Mouse (Mus musculus): ENCODE results near the gene Chsy1. TPM values are rescaled to one million over a fixed set of nuclear protein-coding genes. Genes with fewer than 3 reads are reported as not detected.

The Chsy1 gene
- polyA plus RNA-seq, 1 experiment from 2014 or later: 22.5 TPM

DNA sequence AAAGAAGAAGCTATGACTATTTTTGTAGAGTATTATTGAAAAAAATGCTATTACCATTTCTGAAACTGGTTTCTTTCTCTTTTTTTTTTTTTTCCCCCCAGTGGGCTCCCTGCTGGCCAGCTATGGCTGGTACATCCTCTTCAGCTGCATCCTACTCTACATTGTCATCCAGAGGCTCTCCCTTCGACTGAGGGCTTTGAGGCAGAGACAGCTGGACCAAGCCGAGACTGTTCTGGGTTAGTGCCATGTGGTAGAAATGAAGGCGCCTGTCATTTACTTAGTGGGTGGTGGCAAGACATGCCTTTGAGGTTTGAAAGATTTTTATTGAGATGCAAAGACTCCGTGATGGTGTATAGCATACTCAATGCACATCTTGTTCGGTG, 29.1 kb upstream of the Chsy1 start:
- peak; percentile 40 for TF ChIP-seq CTCF (IDR thresholded peaks at IDR 0.05)
- TF ChIP-seq EP300 (IDR thresholded peaks at IDR 0.05): no peak

DNA sequence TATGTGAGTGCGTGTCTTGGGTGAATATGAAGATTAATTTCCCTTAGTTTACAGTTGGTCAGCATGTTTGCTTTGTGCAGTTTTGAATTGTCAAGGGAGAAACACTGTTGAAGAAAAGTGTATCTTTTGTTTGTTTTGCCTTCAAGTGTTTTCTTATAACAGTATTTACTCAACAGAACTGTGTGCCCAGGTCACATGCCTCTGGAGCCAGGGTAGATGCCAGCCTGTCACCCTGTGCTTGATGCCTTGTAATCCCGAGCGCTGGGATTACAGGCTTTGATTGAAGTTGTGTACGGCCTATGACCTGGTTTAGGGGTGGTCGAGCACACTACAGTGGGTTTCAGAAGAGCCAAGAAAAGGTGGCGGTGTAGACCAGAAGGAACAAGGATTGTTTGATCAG, 25.6 kb upstream of the Chsy1 start:
- no peak overlapping the region for H3K4me3 ChIP-seq (ENCODE audit: low read depth, low read length)
- 72% methylated on average over 6 of the region's 6 CpGs for WGBS
- TF ChIP-seq EP300 (IDR thresholded peaks at IDR 0.05) (no peak), CTCF (IDR thresholded peaks at IDR 0.05) (no peak)
- no peak overlapping the region for H3K9ac ChIP-seq (replicated peaks; ENCODE audit: low read depth)
- H3K4me1 ChIP-seq (ENCODE audit: insufficient read depth, low read depth, low read length): peaks cover 6% of the 10 kb centered on the region
- peaks cover 47% of the 10 kb centered on the region; the same call in 1 of the 2 replicates for H3K36me3 ChIP-seq (ENCODE audit: insufficient read depth, low read length)
- no peak for ATAC-seq
- no peak overlapping the region for H3K27ac ChIP-seq (ENCODE audit: low read length)
- no peak overlapping the region for H3K4me2 ChIP-seq (replicated peaks; ENCODE audit: low read depth, low read length)
- no peaks in the 10 kb centered on the region for H3K27me3 ChIP-seq (replicated peaks; ENCODE audit: insufficient read depth, low read length)
- H3K9me3 ChIP-seq (ENCODE audit: low read length): no peaks in the 10 kb centered on the region
- peak; percentile 27 for DNase-seq (ENCODE audit: low spot score)

More for the DNA sequence above, 29.1 kb upstream of the Chsy1 start:
- Histone ChIP-seq H3K4me1 (ENCODE audit: insufficient read depth, low read depth, low read length) (peaks cover 7% of the 10 kb centered on the region), H3K9me3 (ENCODE audit: low read length) (no peaks in the 10 kb centered on the region), H3K4me3 (ENCODE audit: low read depth, low read length) (peak overlapping the region; percentile 68), H3K27me3 (replicated peaks; ENCODE audit: insufficient read depth, low read length) (no peaks in the 10 kb centered on the region), H3K4me2 (replicated peaks; ENCODE audit: low read depth, low read length) (peak overlapping the region; percentile 88), H3K27ac (ENCODE audit: low read length) (peak overlapping the region; percentile 82), H3K36me3 (ENCODE audit: insufficient read depth, low read length) (peaks cover 25% of the 10 kb centered on the region), H3K9ac (replicated peaks; ENCODE audit: low read depth) (peak overlapping the region; percentile 67)
- peak; percentile 43 for DNase-seq (ENCODE audit: low spot score)
- no peak for ATAC-seq
- WGBS: 33% methylated on average over 5 of the region's 5 CpGs

DNA sequence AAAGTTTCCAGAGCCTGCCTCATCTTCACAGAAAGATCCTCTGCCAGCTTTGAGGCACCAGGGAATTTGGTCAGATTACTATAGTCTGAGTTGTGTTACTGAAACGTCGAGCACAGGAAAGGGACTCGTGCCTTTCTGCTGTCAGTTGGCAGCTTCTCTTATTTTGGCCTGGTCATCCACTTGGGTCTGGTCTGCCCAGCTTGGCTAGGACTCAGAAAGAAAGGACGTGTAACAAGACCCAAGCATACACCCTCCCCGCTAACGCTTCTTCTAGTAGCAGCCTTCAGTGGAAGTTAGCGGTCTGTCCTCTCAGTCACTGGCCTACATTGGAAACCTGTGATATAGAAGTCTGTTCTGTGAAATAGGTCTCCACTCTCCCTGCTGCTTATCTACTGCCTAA, 24.8 kb upstream of the Chsy1 start:
- H3K4me2 ChIP-seq (replicated peaks; ENCODE audit: low read depth, low read length): no peak overlapping the region
- no peak overlapping the region for H3K27ac ChIP-seq (ENCODE audit: low read length)
- DNase-seq (ENCODE audit: low spot score): no peak
- no peak for ATAC-seq
- peaks cover 3% of the 10 kb centered on the region; the same call in 1 of the 2 replicates for H3K4me1 ChIP-seq (ENCODE audit: insufficient read depth, low read depth, low read length)
- H3K9me3 ChIP-seq (ENCODE audit: low read length): no peaks in the 10 kb centered on the region
- H3K4me3 ChIP-seq (ENCODE audit: low read depth, low read length): no peak overlapping the region
- 64% methylated on average over 7 of the region's 7 CpGs for WGBS
- H3K9ac ChIP-seq (replicated peaks; ENCODE audit: low read depth): no peak overlapping the region
- peaks cover 50% of the 10 kb centered on the region; the same call in 1 of the 2 replicates for H3K36me3 ChIP-seq (ENCODE audit: insufficient read depth, low read length)
- no peak for TF ChIP-seq EP300 (IDR thresholded peaks at IDR 0.05)
- no peak for TF ChIP-seq CTCF (IDR thresholded peaks at IDR 0.05)
- H3K27me3 ChIP-seq (replicated peaks; ENCODE audit: insufficient read depth, low read length): no peaks in the 10 kb centered on the region

DNA sequence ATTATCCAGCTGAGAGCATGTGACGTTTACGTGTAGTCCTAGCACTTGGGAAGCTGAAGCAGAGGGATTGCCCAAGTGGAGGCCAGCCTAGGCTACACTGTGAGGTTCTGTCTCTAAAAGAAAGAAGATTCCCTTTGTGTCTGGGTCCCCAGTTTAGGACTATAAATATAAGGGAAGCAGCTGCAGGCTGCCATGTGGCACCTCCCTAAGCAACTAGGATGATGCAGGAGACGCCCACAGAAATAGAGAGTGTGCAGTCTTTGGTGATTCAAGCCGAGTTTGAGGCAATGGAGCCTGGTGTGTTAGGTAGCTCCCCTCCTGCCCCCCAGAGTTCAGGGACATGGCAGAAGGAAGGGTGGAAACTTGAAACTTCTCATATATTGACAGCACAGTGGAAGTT, 21.7 kb upstream of the Chsy1 start:
- Histone ChIP-seq H3K27ac (ENCODE audit: low read length) (no peak overlapping the region), H3K4me3 (ENCODE audit: low read depth, low read length) (no peak overlapping the region), H3K4me2 (replicated peaks; ENCODE audit: low read depth, low read length) (no peak overlapping the region), H3K9ac (replicated peaks; ENCODE audit: low read depth) (no peak overlapping the region), H3K4me1 (ENCODE audit: insufficient read depth, low read depth, low read length) (no peaks in the 10 kb centered on the region), H3K27me3 (replicated peaks; ENCODE audit: insufficient read depth, low read length) (no peaks in the 10 kb centered on the region), H3K9me3 (ENCODE audit: low read length) (no peaks in the 10 kb centered on the region), H3K36me3 (ENCODE audit: insufficient read depth, low read length) (peaks cover 66% of the 10 kb centered on the region)
- ATAC-seq (no peak), DNase-seq (ENCODE audit: low spot score) (no peak)
- TF ChIP-seq EP300 (IDR thresholded peaks at IDR 0.05) (no peak), CTCF (IDR thresholded peaks at IDR 0.05) (no peak)
- 83% methylated on average over 4 of the region's 4 CpGs for WGBS

DNA sequence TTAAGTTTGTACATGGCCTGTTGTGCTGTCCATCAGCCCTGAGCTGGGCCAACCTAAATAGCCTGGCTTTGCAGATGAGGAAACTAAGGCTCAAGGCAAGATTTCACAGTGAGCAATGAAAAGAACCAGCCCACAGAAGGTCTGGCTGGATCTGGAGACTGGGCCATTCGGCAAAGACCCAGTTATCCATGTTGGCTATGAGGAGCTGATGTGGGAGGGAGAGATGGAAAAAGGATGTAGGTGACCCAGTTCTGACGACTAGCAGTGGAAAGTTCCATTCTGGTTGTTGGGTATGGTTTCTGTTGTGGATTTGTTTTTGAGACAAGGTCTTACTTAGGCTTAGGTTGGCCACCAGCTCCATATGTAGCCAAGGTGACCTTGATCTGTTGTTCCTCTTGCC, 21.2 kb upstream of the Chsy1 start:
- Histone ChIP-seq H3K9me3 (ENCODE audit: low read length) (no peaks in the 10 kb centered on the region), H3K9ac (replicated peaks; ENCODE audit: low read depth) (no peak overlapping the region), H3K4me1 (ENCODE audit: insufficient read depth, low read depth, low read length) (no peaks in the 10 kb centered on the region), H3K36me3 (ENCODE audit: insufficient read depth, low read length) (peaks cover 66% of the 10 kb centered on the region), H3K27ac (ENCODE audit: low read length) (no peak overlapping the region), H3K4me3 (ENCODE audit: low read depth, low read length) (no peak overlapping the region), H3K4me2 (replicated peaks; ENCODE audit: low read depth, low read length) (no peak overlapping the region), H3K27me3 (replicated peaks; ENCODE audit: insufficient read depth, low read length) (no peaks in the 10 kb centered on the region)
- no peak for DNase-seq (ENCODE audit: low spot score)
- no peak for TF ChIP-seq EP300 (IDR thresholded peaks at IDR 0.05)
- TF ChIP-seq CTCF (IDR thresholded peaks at IDR 0.05): no peak
- no peak for ATAC-seq
- 91% methylated on average over 2 of the region's 2 CpGs for WGBS

DNA sequence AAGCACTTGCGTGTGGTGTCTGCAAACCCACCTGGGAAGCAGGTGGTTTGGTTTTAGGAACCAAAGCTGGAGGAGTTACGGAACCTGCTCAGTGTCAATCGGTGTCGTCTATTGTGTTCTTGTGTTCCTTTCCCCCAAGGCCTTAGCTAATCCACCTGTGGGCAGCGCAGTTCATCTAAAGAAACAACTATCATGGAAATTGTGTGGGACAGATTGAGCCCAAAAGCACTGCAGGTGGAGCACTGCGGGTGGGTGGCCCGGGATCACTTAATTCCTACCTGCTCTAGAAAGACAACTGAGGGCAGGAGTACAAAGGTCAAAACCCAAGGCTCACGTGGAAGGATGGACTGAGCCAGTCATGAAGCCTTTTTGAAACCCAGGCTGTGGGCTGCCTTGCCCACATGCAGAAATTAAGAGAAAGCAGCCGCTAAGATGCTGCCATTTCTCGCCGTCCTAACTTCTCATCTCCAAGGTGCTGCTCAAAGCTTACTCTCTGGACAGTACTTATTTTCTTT, 18.6 kb upstream of the Chsy1 start:
- Histone ChIP-seq H3K27ac (ENCODE audit: low read length) (no peak overlapping the region), H3K4me1 (ENCODE audit: insufficient read depth, low read depth, low read length) (no peaks in the 10 kb centered on the region), H3K36me3 (ENCODE audit: insufficient read depth, low read length) (peaks cover 41% of the 10 kb centered on the region), H3K27me3 (replicated peaks; ENCODE audit: insufficient read depth, low read length) (no peaks in the 10 kb centered on the region), H3K4me2 (replicated peaks; ENCODE audit: low read depth, low read length) (no peak overlapping the region), H3K9me3 (ENCODE audit: low read length) (no peaks in the 10 kb centered on the region), H3K9ac (replicated peaks; ENCODE audit: low read depth) (no peak overlapping the region), H3K4me3 (ENCODE audit: low read depth, low read length) (no peak overlapping the region)
- no peak for TF ChIP-seq CTCF (IDR thresholded peaks at IDR 0.05)
- TF ChIP-seq EP300 (IDR thresholded peaks at IDR 0.05): no peak
- DNase-seq (ENCODE audit: low spot score) (no peak), ATAC-seq (no peak)
- 90% methylated on average over 11 of the region's 11 CpGs for WGBS

DNA sequence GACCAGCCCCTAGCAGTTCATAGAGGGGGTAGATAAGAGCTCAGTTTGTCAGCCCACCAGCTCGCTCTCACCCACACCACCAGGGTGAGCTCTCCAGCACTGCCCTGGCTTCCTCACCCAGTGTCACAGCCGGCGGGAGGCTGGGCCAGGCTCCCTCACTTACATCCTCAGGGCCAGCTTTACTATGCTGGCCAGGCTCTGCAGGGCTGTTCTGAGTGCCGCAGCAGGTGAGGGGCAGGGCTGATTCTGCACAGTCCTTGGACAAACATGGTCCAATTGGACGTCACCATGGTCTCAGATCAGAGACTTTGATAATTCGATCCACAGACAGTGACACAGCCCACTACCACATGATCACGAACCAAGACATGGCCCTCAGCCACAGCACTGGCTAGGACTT, 17.8 kb upstream of the Chsy1 start:
- TF ChIP-seq CTCF (IDR thresholded peaks at IDR 0.05): no peak
- no peak for TF ChIP-seq EP300 (IDR thresholded peaks at IDR 0.05)
- no peak for DNase-seq (ENCODE audit: low spot score)
- Histone ChIP-seq H3K4me2 (replicated peaks; ENCODE audit: low read depth, low read length) (no peak overlapping the region), H3K27ac (ENCODE audit: low read length) (no peak overlapping the region), H3K27me3 (replicated peaks; ENCODE audit: insufficient read depth, low read length) (no peaks in the 10 kb centered on the region), H3K9ac (replicated peaks; ENCODE audit: low read depth) (no peak overlapping the region), H3K9me3 (ENCODE audit: low read length) (no peaks in the 10 kb centered on the region), H3K4me3 (ENCODE audit: low read depth, low read length) (no peak overlapping the region), H3K36me3 (ENCODE audit: insufficient read depth, low read length) (peaks cover 38% of the 10 kb centered on the region), H3K4me1 (ENCODE audit: insufficient read depth, low read depth, low read length) (no peaks in the 10 kb centered on the region)
- ATAC-seq: no peak
- WGBS: 73% methylated on average over 7 of the region's 7 CpGs
